Mouse (Mus musculus) ovary, postnatal 14 days (tissue): ENCODE measurements around the gene Cryzl1.

Source experiments
- DNase-seq: peaks from one replicate; pipeline ENCODE4 v3.0.0; 2022; ENCODE audit warnings: low spot score

The Cryzl1 gene

DNA sequence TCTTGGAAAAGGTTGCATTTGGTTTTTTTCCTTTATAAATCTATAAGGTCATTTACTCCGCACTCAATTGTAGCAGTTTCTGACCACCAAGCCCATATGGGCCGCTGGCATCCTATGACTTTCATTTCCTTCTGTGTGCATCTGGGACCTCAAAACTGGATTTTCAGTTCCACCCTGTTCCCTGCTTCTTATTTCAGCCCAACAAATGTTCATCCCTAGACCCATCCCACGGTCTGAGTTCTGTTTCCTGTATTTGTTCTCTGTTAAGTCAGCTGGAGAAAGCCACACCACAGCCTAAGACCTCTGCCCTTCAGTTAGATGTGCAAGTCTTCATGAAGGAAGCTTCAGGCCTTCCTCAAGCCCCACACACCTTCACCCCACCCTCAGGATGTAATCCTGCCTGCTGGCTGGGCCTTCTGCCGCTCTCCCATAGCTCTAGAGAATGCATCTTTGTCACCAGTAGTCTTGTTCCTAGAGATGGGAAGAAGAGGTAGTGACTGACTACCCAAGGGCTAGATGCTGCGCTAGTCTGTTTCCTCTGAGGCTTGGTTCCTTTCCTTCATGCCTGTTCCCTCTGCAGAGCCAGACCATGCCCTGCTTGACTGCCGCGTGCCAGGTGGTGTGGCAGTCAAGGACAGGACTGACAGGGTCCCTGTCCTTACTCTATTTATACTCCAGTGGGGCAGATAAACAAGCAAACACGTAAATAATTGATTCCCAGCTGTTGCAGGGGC, 11.6 kb upstream of the Cryzl1 start:
- no peak for DNase-seq

DNA sequence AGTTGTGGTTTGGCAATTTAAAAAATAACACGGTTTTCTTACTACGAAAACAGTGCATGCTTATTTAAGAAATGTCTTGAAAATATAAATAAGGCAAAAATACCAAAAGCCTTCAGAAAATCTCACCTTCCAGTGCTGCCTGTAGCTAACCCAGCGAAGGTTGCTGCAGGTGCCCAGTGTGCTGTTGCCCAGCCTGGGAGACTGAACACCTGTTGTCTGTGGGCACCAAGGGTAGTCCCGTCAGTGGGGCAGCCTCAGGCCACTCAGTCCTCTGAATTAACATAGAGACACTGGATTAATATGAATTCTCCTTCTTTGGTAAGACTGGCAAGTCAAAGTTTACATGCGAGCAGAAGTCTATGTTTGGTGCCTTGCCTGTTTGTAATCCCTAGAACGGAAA, 9.7 kb upstream of the Cryzl1 start:
- no peak for DNase-seq

DNA sequence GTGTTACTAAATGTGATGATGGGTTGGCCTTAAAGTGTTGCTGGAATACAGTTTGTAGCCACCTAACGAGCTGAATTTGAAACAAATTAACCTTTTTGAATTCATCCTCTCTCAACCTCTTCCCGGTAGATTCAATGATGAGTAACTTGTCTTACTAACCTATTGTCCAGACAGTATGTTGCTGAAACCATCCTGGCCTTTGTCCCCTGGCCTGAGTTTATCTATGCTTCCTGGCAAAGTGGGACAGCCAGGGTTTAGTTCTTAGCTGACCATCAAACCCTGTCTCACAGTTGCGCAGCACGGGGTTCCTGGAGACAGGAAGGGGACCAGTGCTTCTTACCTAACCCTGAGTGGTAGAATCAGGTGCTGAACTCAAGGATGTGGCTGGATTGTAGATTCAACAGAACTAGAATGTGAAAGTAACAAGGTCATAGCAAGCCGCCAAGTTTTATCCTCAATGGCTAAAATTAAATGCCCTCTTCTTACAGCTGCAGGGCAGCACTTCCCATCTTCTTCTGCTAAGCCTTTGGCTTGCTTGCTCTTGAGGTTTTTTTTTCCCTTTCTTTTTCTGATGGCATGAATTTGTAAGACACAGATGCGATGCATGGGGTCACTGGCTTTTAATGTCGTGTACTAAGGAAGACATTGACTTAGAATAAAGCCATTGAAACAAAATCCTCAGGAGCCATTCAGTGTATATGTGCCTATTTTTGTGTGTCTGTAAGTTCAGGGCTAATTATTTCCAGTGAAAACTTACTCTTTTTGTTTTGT, 7.5 kb upstream of the Cryzl1 start:
- no peak for DNase-seq

DNA sequence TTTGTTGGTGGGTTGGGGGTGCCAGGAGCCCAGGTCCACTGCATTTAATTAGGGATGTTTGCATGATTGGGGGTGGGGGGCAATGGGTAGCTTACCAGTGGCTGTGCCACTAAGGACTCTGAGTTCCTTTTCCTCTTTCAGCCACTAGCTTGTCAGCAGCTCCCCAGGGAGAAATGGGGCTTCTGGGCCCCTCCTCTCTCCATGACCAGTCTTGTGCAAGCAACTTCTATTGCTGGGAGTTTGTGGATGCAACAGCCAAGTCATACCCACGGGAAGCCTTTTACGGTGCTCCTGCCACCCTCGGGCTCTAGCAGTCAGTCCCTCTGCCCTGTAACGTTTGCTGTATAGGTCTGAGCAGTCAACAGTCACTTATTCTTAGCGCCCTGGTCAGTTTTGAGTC, 6.0 kb upstream of the Cryzl1 start:
- no peak for DNase-seq

DNA sequence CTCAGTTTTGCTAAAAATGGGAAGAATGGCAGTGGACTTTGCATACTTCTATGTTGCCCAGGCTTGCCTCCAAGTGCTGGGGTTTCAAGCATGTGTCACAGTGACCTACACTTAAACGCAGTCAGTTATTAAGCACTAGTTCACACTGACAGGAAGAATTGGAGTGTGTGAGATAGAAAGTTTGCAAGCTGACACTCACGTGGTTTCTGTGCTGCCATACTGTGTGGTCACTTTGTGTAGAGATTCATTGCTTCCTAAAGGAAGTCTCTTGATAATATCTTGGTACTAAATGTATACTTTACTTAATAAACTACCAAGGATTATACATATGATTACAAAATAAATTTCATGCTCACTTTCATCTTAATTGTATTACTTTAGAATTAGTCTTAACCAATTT, 4.0 kb upstream of the Cryzl1 start:
- no peak for DNase-seq

DNA sequence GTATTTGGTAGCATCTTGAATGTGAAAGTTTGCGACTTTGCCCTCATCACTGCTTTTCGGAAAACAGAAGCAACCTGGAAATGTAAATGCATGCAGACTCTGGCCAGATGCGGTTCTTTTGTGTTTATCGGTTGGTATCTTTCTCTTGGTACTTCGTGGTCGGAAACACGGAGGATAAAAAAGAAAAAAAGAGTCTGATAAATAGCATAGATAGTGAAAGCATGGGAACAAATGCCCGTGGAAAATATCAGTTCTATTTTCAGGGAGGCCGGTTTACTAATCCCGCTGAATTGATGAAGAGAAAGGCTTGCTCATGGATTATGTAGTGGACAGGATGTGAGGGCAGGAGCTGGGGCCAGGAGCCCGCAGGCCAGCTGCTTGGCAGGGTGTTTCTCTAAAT, 1.7 kb upstream of the Cryzl1 start:
- DNase-seq: no peak

DNA sequence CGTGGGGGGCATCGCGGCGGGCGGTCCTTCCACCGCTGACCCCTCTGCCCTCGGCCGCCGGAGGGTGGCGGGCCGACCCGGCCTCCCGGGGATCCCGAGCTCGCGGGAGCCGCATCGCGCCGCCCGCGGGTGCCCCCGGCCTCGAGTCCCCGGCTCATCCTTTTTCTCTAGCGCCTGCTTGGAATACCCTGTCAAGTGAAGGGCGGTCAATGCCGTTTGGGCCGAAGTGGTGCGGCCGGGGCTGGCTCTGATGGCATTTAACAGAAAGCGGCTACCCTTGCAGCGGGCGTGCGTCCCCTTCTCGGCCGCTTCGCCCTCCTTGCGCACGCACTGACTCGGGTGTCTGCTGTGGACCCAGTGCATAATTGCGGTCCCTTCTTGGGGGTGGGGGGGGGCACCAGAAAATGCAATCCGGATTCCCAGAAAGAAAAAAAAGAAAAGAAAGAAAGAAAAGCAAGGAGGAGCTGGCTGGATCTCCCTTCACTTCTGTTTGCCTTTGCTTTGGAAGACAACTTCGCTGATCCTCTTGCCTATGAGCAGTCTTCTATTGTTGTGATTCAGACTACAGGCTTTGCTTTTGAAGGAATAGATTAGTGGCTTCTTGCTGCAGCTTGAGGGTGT, 1.2 kb upstream of the Cryzl1 start:
- no peak for DNase-seq

DNA sequence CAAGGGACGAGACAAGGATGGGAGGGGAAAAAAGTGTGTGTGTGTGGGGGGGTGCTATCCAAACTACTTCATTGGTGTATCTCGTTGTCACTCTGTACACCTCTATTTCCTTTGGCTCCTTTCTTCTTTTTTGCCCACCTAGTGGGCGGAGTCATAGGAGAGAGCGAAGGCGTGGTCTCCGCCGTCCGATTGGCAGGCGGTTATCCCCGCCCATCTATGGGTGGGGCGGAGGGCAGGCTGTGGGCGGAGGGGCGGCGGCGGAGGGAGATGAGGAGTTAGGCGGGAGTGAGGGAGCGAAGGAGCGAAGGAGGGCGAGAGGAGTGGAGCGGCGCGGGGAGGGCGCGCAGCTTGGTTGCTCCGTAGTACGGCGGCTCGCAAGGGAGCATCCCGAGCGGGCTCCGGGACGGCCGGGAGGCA, 299 bp upstream of the Cryzl1 start, which contains the start of gene Itsn1:
TSS of gene Itsn1 (plus strand) at position 216 of the 417 bp plus-strand sequence.
- DNase-seq: peak; percentile 95

DNA sequence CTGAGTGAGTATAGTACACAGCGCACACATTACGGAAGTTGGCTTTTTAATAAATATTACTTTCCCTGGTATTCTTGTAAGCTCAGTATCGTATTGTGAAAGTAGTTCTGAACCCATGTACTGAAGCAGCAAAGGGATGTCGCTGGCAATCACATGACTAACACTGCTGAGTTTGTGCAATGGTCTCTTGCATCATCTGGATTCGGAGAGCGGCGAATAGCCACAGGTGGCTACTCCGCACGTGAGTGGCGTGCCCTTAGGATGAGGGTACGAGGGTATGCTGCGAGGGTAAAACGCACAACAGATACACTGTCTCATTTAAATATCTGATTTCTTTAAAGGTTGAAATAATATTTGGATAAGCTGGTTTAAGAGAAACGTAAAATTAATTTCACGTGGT, 1.3 kb downstream of the Cryzl1 start:
- DNase-seq: no peak

DNA sequence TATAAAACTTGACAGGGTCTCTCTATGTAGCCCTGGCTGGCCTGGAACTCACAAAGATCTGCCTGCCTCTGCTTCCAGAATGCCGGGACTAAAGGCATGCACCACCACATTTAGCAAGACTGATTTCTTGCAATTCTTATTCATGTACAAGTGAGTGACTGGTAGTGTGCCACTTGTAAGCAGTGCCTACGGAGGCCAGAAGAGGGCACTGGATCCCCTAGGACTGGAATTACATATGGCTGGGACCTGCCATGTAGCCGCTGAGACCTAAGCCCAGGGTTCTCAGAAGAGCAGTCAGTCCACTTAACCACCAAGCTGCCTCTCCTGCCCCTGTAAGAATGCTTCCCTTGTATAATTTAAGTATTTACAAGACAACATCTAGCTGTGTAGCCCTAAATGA, 4.5 kb downstream of the Cryzl1 start:
- DNase-seq: no peak

DNA sequence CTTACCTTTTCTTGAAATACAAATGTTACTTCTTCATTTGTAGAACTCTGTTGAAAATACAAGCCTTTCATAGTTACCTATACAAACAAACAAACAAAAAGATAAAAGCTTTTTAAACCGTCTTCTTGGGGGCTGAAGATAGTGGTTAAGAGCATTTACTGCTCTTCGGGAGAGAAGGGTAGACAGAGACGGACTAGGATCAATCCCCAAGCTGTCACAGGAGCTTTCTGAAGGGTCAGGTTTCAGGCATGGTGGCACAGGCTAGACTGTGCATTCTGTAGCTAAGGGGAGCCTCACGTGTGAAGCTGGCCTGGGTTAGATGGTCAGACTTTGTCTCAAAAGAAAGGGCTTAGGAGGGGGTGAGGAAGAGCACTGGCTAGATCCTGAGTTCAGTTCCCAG, 11.4 kb downstream of the Cryzl1 start:
- DNase-seq: no peak

DNA sequence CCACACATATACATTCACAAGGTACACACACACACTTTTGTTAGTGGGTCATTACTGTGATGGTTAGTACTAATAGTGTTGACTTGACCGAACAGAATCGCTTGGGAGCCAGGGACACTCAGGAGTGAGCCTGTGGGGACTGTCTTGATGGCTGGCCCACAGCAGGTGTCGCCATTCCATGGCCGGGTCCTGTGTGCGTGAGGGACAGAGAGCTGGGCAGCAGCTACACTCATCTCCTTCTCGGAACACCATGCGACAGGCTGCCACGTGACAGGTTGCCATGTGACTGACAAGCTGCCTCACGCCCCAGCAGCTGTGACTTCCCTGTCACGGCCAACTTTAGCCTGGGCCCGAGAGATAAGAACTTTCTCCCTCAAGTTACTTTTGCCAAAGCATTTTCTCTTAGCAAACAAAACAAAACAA, 11.8 kb downstream of the Cryzl1 start:
- no peak for DNase-seq

DNA sequence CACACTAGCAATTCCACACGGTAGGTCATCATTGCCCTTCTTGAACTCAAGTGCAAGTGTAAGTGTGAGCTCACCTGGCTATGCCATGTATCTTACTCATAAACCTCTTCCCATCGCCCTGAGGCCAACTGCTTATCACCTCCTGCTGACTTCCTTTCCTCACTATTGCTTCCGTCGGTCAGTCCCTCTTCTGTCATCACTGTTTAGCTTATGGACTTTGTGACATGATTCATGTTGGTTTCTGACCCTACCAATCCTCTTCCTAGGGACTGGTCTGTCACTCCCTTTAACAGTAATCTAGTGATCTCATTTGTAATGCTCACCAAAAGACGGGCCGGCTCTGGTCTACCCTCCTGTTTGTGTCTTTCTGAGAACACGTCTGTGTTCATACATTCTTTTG, 18.5 kb downstream of the Cryzl1 start:
- DNase-seq: no peak

DNA sequence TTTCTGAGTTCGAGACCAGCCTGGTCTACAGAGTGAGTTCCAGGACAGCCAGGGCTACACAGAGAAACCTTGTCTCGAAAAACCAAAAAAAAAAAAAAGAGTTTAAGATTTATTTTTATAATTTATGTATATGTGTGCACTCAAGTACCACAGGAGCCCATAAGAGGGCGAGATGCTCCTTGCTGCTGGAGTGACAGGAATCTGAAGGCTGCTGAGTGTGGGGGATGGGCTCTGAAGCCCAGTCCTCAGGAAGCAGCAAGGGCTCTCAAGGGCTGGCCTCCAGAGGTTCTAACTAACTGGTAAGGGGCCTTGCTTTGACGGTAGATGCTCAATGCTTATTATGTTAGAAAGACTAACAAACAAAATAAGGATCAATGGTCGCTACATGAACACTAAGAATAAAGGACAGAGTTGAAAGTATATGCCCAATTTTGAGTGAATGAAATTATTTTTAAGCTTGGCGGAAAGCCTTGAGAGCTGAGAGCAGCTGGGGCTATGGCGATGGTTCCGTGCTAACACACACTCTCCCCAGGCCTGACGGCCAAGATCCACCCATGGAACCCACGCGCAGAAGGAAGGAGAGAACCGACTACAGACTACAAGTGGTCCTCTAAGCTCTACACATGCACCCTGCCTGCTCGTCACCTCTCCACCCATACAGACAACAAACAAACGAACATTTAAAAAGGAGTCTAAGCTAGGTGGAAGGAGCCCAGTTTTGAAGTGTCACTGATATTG, 24.0 kb downstream of the Cryzl1 start:
- DNase-seq: no peak

DNA sequence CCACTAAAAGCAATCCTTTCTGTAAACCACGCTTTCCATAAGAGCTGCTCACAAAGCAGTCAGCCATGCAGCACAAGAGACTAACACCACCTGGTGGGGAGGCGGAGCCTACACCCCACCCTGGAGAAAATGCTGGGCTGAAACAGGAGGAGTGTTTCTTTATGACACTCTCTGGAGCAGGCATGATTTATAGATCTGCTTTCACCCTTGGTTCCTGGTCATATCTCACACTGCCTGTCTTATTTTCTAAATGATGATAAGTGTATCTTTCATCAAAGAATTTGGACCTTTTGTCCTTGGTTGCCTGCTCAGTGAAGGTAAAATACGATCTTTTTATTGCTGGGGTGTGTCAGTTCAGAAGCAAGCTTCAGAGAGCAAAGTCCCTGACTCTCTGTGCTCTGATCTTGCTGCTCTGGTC, 26.0 kb downstream of the Cryzl1 start:
- no peak for DNase-seq

DNA sequence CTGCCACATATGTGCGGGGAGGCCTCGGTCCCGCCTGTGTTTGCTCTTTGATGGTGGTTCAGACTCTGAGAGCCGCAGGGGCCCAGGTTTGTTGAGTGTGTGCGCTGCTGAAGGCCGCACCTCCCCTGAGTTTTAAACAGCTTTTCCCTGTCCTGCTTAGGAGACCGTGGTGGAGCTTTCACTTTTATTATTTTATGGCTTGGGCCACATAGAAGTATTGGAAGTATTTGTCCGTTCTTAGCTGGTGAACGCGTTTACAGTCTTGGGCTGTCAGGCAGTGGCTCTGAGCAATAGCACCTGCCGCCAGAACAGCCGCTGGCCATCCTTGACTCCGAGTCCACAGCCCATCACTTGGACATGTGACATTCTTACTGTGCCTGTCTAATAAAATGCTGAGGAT, 26.9 kb downstream of the Cryzl1 start:
- DNase-seq: no peak

DNA sequence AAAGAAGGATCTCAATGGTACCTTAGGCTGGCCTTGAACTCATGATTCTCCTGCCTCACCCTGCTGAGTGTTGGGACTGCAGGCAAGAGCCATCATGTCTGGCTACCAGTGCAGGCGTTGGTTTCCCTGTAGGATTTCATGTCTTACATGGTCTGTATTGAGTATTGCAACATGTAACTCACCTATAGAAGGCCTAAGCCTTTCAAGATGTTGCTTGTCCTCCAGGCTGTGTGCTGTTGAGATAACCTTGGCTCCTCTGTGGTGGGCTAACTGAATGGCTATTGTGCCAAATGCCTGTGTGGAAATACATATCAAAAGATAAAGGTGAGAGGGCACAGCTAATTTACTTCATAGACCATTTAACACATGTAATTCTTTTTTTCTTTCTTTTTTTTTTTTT, 29.8 kb downstream of the Cryzl1 start:
- DNase-seq: no peak

DNA sequence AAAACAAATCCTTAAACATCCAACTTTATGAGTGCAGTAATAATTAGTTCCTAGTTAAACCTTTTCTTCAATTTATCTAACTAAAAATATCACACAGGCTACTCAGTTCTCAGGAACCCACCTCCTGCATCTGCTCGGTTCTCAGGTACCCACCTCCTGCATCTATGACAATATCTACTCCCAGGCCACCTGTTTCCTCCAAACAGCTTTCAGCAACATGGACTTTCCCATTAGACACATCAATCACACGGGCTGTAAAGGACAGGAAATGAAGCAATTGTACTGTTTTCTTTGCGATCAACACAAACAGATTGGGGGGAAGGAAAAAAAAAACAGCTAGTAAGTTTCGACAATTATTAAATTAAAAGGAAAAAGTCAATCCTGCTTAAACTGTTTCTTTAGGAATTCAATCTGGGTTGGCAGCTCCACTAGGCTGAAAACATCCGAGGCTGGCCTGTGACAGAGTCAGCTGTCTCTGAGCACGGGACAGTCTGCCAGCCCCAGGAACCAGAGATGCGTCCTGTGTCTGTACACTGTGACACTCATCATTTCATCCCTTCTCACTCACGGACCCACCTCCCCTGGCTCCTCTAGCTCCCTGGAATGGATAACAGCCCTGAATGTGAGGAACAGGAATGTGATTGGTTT, 33.5 kb downstream of the Cryzl1 start:
- DNase-seq: no peak

DNA sequence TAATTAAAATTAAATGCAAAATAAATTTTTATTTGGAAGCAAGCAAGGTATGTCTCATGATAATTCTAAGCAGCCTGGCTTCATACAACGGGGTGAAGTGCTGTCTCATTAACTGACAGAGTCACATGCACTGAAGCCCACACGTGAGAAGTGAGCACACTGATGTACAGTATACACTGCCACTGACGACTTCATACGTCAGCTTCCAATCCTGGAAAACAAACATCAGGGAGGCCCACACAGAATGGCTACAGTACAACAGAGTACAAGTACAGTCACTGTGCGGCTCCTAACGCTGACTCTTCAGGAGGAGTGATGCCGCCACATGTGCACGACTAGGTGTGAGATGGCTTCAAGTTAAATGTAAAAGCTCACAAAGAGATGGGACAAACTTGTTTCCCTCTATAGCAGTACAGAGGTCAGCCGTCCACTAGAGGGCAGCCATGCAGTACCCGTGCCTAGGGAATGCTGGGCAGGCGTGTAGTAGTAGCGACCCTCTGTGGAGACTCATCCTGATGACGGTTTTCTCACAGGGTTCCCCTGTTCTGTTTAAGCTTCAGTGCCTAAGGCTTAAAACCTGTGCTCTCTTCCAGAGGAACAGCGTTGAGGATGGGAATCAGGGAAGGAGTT, 34.2 kb downstream of the Cryzl1 start:
- DNase-seq: peak; percentile 62

DNA sequence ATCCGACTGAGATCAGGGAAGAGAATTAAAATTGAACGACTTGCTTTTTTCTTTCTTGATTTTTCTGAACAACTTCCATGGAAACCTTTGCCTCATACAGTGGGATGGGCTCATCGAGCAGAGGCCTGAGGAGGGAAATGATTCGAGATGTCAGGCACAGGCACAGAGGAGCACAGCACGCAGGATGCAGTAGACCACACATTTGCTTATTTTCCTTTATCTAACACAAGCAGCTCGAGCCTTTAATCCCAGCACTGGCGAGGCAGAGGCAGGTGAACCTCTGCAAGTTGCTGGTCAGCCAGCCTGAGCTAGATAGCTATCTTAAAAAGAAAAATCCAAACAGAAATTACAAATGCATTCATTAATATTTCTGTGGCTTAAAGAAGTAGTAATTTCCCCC, 39.0 kb downstream of the Cryzl1 start:
- no peak for DNase-seq

DNA sequence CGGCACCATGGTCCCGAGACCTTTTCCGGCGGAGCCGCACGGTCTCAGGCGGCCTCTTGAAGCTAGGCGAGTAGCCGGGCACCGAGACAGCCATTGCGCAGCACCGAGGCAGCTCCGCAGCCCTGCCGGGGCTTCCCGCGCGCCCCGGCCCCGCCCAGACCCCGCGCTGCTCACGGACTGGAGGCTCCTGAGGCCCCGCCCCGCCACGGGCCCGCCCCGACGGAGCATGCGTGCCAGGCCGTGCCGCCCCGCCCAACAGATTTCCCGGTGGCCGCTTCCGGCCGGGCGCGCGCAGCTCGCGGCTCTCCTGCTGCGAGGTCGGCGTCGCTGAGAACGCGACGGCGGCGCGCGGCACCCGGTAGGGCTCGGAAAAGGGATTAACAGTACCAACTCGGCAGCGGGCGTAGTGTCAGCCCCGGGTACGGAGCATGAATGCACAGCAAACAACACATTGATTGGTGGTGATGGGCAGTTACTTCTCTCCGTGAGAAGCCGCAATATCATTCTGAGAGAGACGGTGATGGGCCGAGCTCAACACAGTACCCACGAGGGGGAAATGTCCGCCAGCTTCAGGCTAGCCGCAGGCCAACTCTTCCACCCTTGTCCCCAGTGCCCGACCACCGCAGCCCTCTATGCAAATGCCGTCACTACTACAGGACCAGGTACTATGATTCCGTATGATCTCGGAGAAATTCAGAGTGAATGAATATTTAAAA, 40.0 kb downstream of the Cryzl1 start, which contains the start of gene Donson:
TSS of gene Donson (minus strand) at position 152 of the 716 bp plus-strand sequence.
- peak; percentile 92 for DNase-seq
